Mouse (Mus musculus): ENCODE measurements around the gene Zfp451.
A peak's percentile ranks its signal among the peaks of the same experiment; 100 is the strongest.

The Zfp451 gene

GRCm38 (mm10) chr1:33717636-33718035, 96.8 kb downstream of the Zfp451 start:
- no peak for DNase-seq (ENCODE audit: low spot score)

- DNase-seq (ENCODE audit: low spot score): peak; percentile 35
Observed at GRCm38 (mm10) chr1:33714796-33715195, 99.6 kb downstream of the Zfp451 start.

- no peak for DNase-seq (ENCODE audit: low spot score)
Observed at GRCm38 (mm10) chr1:33712026-33712425, 102.4 kb downstream of the Zfp451 start.
